Mouse (Mus musculus) liver, adult 2 months (tissue): ENCODE data around the gene Prr5l.

Source experiments
- CTCF ChIP-seq: fragments of 200-500 bp; IDR thresholded peaks from 2 replicates; pipeline ENCODE4 v1.5.1; 2011; ENCODE audit warnings: low read depth, low read length, control low read depth
- POLR2A ChIP-seq: fragments of 200-500 bp; IDR thresholded peaks from 2 replicates; pipeline ENCODE4 v1.6.1; 2011; ENCODE audit warnings: low read length, control low read depth; ENCODE audit not compliant: insufficient read depth; ENCODE audit errors: extremely low read depth

GRCm38 (mm10) chr2:101756069-101756753 is 126.6 kb downstream of the Prr5l start:
- TF ChIP-seq CTCF (no peak), POLR2A (no peak)
